Mouse (Mus musculus) urinary bladder, postnatal 10 days (tissue): ENCODE data around the gene Acap2.

Experiments
- DNase-seq: peaks from one replicate; pipeline ENCODE4 v3.0.0; 2022; ENCODE audit warnings: low spot score

Gene Acap2

GRCm38 (mm10) chr16:31167934-31168333, 33.1 kb downstream of the Acap2 start:
- no peak for DNase-seq

GRCm38 (mm10) chr16:31167017-31167887, 33.8 kb downstream of the Acap2 start:
- DNase-seq = no peak

- DNase-seq = no peak
Observed at GRCm38 (mm10) chr16:31165907-31166306, 35.1 kb downstream of the Acap2 start.

- DNase-seq = no peak
Observed at GRCm38 (mm10) chr16:31165467-31165866, 35.6 kb downstream of the Acap2 start.

- no peak for DNase-seq
Observed at GRCm38 (mm10) chr16:31164125-31164524, 36.9 kb downstream of the Acap2 start.

GRCm38 (mm10) chr16:31160486-31160885, 40.6 kb downstream of the Acap2 start:
- DNase-seq = no peak

GRCm38 (mm10) chr16:31159491-31159890, 41.6 kb downstream of the Acap2 start:
- DNase-seq = no peak

GRCm38 (mm10) chr16:31149841-31150240, 51.2 kb downstream of the Acap2 start:
- DNase-seq = no peak

GRCm38 (mm10) chr16:31148891-31149290, 52.2 kb downstream of the Acap2 start:
- no peak for DNase-seq

GRCm38 (mm10) chr16:31147766-31148165, 53.3 kb downstream of the Acap2 start:
- no peak for DNase-seq

GRCm38 (mm10) chr16:31141916-31142315, 59.1 kb downstream of the Acap2 start:
- DNase-seq = no peak

- no peak for DNase-seq
Observed at GRCm38 (mm10) chr16:31136616-31137253, 64.3 kb downstream of the Acap2 start.

- DNase-seq = no peak
Observed at GRCm38 (mm10) chr16:31135519-31135918, 65.5 kb downstream of the Acap2 start.

- no peak for DNase-seq
Observed at GRCm38 (mm10) chr16:31131531-31131930, 69.5 kb downstream of the Acap2 start.

- DNase-seq = no peak
Observed at GRCm38 (mm10) chr16:31128116-31128515, 72.9 kb downstream of the Acap2 start.

GRCm38 (mm10) chr16:31124991-31125390, 76.1 kb downstream of the Acap2 start:
- no peak for DNase-seq

- no peak for DNase-seq
Observed at GRCm38 (mm10) chr16:31121612-31122011, 79.4 kb downstream of the Acap2 start.

GRCm38 (mm10) chr16:31113596-31113995, 87.4 kb downstream of the Acap2 start:
- no peak for DNase-seq

- DNase-seq = no peak
Observed at GRCm38 (mm10) chr16:31101352-31101751, 99.7 kb downstream of the Acap2 start.

GRCm38 (mm10) chr16:31099906-31100305, 101.1 kb downstream of the Acap2 start:
- DNase-seq = no peak

- no peak for DNase-seq
Observed at GRCm38 (mm10) chr16:31094036-31094435, 107.0 kb downstream of the Acap2 start.

- DNase-seq = no peak
Observed at GRCm38 (mm10) chr16:31093186-31093585, 107.9 kb downstream of the Acap2 start.

GRCm38 (mm10) chr16:31081891-31082290, 119.2 kb downstream of the Acap2 start:
- no peak for DNase-seq
